Mouse (Mus musculus): Measurements from ENCODE around the gene Mief1. TPM values are rescaled to one million over a fixed set of nuclear protein-coding genes. Genes with fewer than 3 reads are reported as not detected.

Gene Mief1
- polyA plus RNA-seq, 1 experiment from 2014 or later = 16.2 TPM

Other genes starting within 250 kb of the Mief1 start
- 0.51 and 0.67 TPM in 2 replicates for gene Pdgfb, start 219.0 kb upstream of the Mief1 start, polyA plus RNA-seq (2015; fragmentation: Nextera tagmentation; extraction: Ambion mirVana)
- 12.7 and 13.0 TPM in 2 replicates for gene Syngr1, start 142.7 kb upstream of the Mief1 start, polyA plus RNA-seq (2015; fragmentation: Nextera tagmentation; extraction: Ambion mirVana)
- gene Rpl3, start 142.2 kb upstream of the Mief1 start, polyA plus RNA-seq (2015; fragmentation: Nextera tagmentation; extraction: Ambion mirVana) = 539 and 552 TPM in 2 replicates
- 11.0 and 12.7 TPM in 2 replicates for gene Tab1, start 100.9 kb upstream of the Mief1 start, polyA plus RNA-seq (2015; fragmentation: Nextera tagmentation; extraction: Ambion mirVana)
- 0.54 and 0.55 TPM in 2 replicates for gene Mgat3, start 60.3 kb upstream of the Mief1 start, polyA plus RNA-seq (2015; fragmentation: Nextera tagmentation; extraction: Ambion mirVana)
- not detected in 2 replicates for gene AC140267.1, start 1.8 kb downstream of the Mief1 start, polyA plus RNA-seq (2015; fragmentation: Nextera tagmentation; extraction: Ambion mirVana)
- gene Atf4, start 21.2 kb downstream of the Mief1 start, polyA plus RNA-seq (2015; fragmentation: Nextera tagmentation; extraction: Ambion mirVana) = 130 and 134 TPM in 2 replicates
- gene Rps19bp1, start 30.3 kb downstream of the Mief1 start, polyA plus RNA-seq (2015; fragmentation: Nextera tagmentation; extraction: Ambion mirVana) = 24.4 and 26.2 TPM in 2 replicates
- gene Cacna1i, start 53.2 kb downstream of the Mief1 start, polyA plus RNA-seq (2015; fragmentation: Nextera tagmentation; extraction: Ambion mirVana) = 0.01 TPM in 1 of 2 replicates, not detected in the other

Measured in liver, embryonic 15.5 days (tissue).